Mouse (Mus musculus) layer of hippocampus, postnatal 14 days (tissue): Measurements from ENCODE around the gene Mylk4. TPM values are rescaled to one million over a fixed set of nuclear protein-coding genes. Genes with fewer than 3 reads are reported as not detected.

Source experiments
- total RNA-seq, 2 experiments: library from RNA; stranded (reverse); gene quantifications; 2 replicates each; pipeline ENCODE4 v1.2.3; 2021

Mylk4 gene
- total RNA-seq, 2 experiments from 2014 or later = 0.62 to 0.64 TPM

Other genes starting within 250 kb of the Mylk4 start
- 10 to 100 TPM; 53.5 to 54.8 TPM for gene Wrnip1, start 18.1 kb upstream of the Mylk4 start, total RNA-seq
- gene D930007J09Rik, start 18.9 kb upstream of the Mylk4 start, total RNA-seq = 1 to 10 TPM; 1.2 to 2.4 TPM
- 1 to 10 TPM in 1 of 2 experiments, under 1 TPM in 1; 0.55 to 1.5 TPM for gene Serpinb1a, start 67.2 kb upstream of the Mylk4 start, total RNA-seq
- under 1 TPM in 1 of 2 experiments, not detected in 1; 0.35 TPM for gene Serpinb1c, start 114.3 kb upstream of the Mylk4 start, total RNA-seq
- gene Serpinb6b, start 181.3 kb upstream of the Mylk4 start, total RNA-seq = 1 to 10 TPM; 2.0 to 3.6 TPM
- gene Serpinb9, start 219.3 kb upstream of the Mylk4 start, total RNA-seq = 1 to 10 TPM; 5.4 to 6.5 TPM
- not detected for gene Serpinb9b, start 243.5 kb upstream of the Mylk4 start, total RNA-seq